Mouse (Mus musculus) thymus, postnatal 10 days (tissue): ENCODE data around the gene Cenpu.
A peak's percentile ranks its signal among the peaks of the same experiment; 100 is the strongest.
"Not testable (repeated sequence)": the region's sequence is repeated elsewhere in the genome, so short reads cannot be mapped to it uniquely, and the experiment has no call there.

Experiments
- DNase-seq, 2 experiments: peaks; one replicate each; pipeline ENCODE4 v3.0.0; 2021; ENCODE audit warnings: low spot score in 2 of 2

Cenpu gene

DNA sequence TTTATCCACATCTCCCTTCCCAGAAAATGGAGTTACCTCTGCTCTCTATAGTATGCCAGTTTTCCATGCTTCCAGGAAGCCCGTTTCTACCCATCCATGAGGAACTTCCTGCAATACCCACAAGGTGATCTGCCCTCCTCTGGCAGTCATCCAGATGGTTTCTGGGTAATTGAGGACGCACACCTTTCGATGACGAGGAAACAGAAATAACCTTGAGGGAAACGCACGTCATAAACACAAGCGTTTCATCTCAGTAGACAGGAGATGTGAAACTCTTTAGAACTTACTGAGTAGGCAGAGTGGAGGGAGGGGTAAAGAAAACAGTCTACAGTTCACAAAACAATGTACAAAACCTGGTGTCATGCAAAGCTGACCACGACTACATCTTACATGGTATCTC is 1.8 kb upstream of the Cenpu start:
- DNase-seq: no peak

DNA sequence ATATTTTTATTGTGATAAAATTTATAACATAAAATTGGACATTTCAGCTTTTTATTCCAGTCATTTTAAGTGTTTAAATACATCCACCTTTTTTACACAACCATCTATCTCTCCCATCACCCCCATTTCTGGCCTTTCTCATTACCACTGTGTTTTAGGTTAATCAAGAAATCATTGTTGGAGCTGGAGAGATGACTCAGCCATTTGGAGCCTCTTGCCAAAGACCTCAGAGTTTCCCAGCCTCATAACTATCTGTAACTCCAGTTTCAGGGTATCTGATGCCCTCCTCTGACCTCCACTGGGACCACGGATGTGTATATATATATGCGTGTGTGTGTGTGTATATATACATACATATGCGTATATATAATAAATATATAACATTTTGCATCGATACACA is 799 bp upstream of the Cenpu start:
- DNase-seq: no peak

GRCm38 (mm10) chr8:46552441-46552765 is 575 bp downstream of the Cenpu start:
- peak in 1 of 2 experiments; percentile 5 for DNase-seq

DNA sequence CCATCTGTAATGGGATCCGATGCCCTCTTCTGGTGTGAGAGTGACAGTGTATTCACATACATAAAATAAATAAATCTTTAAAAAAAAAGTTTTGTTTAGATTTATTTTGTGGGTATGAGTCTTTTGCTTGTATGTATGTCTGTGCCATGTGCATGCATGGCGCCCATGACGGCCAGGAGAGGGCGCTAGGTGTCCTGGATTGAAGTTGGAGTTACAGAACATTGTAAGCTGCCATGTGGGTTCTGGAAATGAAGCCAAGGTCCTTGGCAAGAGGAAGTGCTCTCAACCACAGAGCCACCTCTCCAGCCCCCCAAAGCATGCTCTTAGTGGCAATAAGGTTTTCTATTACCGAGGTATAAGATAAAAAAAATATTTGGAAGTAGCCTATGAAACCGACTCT is 7.6 kb downstream of the Cenpu start:
- DNase-seq: peak in 1 of 2 experiments; percentile 31

GRCm38 (mm10) chr8:46562333-46562732 is 10.5 kb downstream of the Cenpu start:
- no peak for DNase-seq

DNA sequence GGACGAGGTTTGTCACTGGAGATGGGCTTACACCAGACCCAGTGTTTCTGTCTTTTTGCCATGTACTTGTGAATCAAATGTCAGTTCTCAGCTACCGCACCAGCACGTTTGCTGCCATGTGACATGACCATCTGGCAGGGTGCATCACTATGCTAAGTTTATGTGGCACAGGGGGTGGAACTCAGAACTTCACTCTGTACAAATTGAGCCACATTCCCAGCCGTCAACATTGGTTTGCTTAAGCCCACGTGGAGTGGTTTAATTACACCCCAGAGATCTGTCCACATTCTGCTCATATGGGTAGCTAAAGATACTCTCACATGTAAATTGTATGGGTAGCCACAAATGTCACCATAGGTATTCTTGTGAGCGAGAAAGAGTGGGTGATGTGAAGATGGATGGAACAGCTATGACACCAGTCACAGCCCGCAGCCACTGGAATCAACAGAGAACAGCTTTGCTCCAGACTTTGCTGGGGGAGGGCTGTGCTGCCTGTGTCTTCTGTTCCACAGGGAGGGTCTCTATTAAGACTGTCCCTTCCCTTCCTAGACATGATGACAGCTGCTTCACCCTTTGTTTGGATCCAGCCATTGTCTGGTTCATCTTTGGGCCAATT is 15.2 kb downstream of the Cenpu start:
- DNase-seq: no peak

- DNase-seq: no peak
Observed at GRCm38 (mm10) chr8:46567946-46568345, 16.1 kb downstream of the Cenpu start.

- no peak for DNase-seq
Observed at GRCm38 (mm10) chr8:46568942-46569341, 17.1 kb downstream of the Cenpu start.

GRCm38 (mm10) chr8:46569659-46570441 is 18.0 kb downstream of the Cenpu start:
- DNase-seq: no peak

- no peak for DNase-seq
Observed at GRCm38 (mm10) chr8:46570673-46571072, 18.8 kb downstream of the Cenpu start.

DNA sequence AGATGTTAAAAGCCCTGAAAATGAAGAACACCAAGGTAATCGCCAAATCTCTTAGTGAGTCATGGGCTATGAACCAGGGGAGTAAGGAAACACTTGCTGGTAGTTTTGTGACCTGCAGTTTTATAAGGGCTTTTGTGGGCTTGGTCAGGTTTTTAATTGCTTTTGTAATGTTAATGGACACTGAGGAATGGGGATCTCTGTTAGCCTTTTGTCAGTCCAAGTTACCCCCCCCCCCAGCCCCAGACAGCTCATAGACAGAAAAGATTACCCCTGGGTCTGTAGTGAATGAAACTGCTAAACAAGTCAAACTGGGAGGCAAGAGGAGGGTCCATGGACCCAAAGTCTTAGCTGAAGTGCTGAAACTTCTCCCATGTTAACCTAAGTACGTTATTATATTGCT is 21.6 kb downstream of the Cenpu start:
- no peak for DNase-seq

DNA sequence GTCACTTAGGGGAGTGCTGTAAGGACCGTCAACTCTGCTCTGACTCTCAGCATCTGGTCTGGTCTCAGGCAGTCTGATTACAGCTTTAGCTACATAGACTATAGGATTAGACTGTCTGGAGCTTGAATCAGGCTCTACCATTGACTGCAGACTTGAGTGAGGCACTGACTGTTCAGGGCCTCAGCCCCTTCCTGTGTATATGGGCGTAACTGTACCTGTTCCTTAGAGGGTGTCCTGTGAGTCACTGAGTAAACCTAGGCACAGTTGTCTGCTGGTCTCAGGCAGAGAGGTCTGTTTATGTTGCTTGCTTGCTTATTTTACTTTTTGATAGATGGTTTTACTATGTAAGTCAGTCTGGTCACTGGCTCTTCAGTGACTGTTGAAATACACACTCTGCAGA is 22.1 kb downstream of the Cenpu start:
- no peak for DNase-seq

DNA sequence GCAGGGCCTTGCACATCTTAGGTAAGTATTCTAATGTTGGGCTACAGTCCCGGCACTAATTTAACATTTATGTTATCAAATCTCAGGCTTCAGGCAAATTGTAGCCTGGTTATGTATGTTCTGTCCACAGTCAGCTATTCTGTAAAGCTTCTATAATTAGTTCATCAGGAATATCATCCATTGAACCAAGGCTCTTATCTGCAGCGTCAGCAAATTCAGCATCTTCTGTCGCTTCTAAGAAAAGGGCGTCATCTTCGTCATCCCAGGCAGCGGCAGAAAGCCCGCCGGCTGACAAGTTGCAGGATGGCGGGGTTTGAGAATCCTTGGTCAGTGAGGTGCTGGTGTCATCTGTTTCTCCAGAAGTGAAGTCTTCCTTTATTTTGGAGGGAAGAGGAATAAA is 27.0 kb downstream of the Cenpu start:
- DNase-seq: no peak

GRCm38 (mm10) chr8:46584328-46584727 is 32.5 kb downstream of the Cenpu start:
- DNase-seq: not testable (repeated sequence)

GRCm38 (mm10) chr8:46585576-46585975 is 33.7 kb downstream of the Cenpu start:
- DNase-seq: no peak

DNA sequence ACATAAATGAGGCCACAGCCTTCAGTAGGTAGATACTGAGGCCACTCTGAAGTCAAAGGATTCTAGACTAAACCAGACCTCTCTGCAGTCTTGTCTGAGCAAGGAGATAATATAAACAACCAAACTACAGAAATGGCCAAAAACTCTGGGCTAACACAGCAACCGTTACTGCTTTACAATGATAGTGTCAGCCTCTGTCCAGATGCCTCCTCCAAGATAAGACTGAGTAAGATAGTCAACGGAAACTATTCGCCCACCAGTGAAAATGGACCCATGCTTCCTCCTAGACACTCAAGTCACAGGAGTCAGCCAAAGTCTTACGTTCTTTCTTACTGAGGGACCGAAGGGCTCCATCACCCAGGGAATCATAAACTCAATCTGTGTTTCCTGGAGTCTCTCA is 36.1 kb downstream of the Cenpu start:
- DNase-seq: no peak

DNA sequence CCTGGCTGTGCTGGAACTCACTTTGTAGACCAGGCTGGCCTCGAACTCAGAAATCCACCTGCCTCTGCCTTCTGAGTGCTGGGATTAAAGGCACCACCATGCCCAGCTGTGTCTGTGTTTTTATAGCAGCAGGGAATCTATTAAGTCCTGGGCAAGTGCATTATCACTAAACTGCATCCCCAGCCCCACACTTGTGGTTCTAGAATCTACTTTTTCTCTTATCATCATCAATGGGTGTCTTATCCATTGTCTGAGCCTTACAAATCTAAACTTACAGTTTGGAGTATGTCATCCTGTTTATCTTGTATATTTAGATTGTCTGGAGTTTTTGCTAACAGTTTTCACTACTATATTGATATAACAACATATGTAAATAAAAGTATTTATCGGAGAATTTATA is 36.8 kb downstream of the Cenpu start:
- no peak for DNase-seq

GRCm38 (mm10) chr8:46593067-46593466 is 41.2 kb downstream of the Cenpu start:
- DNase-seq: no peak

- no peak for DNase-seq
Observed at GRCm38 (mm10) chr8:46593772-46594171, 41.9 kb downstream of the Cenpu start.

- DNase-seq: no peak
Observed at GRCm38 (mm10) chr8:46595593-46595992, 43.8 kb downstream of the Cenpu start.

DNA sequence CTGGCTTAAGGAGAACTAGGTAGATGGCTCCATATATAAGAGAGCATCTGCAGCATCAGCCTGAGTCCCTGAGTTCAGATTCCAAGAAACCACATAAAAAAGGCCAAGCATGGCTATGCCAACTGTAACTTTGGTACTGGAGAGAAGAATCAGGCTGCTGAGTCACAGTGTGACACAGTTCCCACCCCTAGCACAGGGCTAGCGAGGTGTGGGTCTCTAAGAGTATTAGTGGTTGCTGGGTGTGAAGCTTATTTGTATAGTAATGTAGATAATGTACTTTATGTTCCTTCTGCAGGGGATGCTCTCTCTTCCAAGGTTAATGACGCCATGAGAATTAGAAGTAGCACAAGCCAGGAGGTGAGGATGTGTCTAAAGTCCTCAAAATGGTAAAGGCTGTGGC is 44.7 kb downstream of the Cenpu start:
- DNase-seq: no peak

DNA sequence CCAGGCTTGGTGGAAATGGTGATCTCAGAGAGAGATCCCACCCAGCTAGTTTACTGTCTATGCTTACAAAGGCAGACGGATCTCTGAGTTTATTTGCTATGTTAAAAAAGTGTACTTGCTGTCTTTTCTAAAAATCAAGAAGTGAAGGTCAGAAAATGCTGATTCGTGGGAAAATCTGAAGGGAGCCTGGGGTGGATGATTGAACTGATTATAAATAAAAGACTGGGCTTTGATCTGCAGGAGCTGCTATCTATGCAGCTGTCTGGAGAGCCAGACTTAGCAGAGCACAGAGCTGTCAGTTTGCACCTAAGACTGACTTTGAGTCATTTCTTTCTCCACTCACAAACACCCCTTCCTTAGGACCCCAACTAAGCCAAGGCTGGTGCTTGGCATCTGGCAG is 45.6 kb downstream of the Cenpu start:
- no peak for DNase-seq

DNA sequence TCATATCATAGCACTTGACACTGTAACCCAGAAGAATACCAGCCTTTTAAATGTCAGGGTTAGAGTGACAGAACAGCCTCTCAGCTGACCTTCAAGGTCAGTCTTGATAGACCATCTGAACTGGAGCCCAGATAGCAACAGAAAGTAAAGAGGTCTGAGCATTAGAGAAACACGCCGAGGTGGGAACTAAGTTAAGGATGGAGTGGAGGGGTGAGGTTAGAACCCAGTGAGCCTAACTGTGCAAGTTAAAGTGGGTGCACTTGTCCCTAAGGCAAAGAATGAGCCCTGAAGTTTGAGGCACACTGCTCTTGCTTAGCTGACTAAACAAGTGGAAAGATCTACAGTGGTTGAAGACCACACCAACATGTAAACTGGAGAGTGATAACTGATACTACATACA is 46.3 kb downstream of the Cenpu start:
- no peak for DNase-seq

DNA sequence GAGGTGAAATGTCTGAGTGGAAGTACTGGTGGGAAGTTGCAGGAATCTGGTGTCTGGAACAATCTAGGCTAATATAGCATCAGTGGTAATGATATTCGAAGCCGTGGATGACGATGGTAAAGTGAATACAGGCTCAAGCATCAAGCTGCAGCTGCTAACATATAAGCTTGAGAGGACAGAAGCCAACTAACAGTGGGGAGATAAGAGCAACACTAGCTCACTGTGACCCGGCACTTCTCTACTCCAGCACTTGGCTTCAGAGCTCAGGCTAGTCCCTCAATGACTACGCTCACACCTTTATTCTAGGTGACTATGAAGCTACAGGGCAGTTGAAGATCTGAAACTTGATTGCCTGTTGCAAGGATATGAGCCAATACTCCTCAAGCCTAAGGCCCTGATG is 46.9 kb downstream of the Cenpu start:
- no peak for DNase-seq
